Mouse (Mus musculus) kidney, adult 9 months (tissue): Measurements from ENCODE around the gene Raver1.

ENCODE experiments used
- DNase-seq: peaks from one replicate; pipeline ENCODE4 v3.0.0; 2022

Raver1 gene

DNA sequence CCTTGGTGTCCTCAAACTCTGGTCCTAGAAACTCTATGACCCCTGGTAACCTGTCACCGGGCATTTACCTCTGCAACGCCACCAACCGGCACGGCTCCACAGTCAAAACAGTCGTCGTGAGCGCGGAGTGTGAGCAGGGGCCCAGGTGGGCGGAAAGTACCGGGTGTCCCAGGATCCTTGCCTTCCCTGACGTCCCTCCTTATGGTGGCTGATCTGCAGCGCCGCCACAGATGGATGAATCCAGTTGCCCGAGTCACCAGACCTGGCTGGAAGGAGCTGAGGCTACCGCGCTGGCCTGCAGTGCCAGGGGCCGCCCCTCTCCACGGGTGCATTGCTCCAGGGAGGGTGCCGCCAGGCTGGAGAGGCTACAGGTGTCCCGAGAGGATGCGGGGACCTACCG is 55.1 kb downstream of the Raver1 start:
- no peak for DNase-seq

DNA sequence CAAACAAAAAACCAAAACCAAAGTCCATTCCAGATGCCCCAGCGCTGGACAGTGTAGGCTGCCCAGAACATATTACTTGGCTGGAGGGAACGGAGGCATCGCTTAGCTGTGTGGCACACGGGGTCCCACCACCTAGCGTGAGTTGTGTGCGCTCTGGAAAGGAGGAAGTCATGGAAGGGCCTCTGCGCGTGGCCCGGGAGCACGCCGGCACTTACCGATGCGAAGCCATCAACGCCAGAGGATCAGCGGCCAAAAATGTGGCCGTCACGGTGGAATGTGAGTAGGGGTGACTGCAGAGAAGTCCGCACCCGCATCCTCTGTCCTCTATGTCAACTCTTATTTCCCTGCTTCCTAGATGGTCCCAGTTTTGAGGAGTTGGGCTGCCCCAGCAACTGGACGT is 55.6 kb downstream of the Raver1 start:
- no peak for DNase-seq

DNA sequence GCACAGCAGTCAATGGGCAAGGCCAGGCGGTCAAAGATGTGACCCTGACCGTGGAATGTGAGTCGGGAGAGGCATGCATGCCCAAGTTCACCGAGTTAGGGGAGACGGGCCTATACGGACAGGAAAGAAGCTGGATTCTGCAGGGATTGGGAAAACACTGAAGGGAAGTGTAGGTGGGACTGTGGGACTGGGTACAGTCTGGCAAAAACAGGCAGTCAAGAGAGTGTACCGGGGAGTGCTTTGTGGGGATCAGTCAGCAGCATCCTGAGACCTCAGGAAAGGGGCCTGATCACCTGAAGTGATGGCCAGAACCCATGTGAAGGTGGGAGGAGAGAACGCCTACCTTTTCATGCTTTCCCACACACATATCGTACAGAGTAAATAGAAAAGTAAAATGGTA is 56.2 kb downstream of the Raver1 start:
- peak; percentile 21 for DNase-seq

DNA sequence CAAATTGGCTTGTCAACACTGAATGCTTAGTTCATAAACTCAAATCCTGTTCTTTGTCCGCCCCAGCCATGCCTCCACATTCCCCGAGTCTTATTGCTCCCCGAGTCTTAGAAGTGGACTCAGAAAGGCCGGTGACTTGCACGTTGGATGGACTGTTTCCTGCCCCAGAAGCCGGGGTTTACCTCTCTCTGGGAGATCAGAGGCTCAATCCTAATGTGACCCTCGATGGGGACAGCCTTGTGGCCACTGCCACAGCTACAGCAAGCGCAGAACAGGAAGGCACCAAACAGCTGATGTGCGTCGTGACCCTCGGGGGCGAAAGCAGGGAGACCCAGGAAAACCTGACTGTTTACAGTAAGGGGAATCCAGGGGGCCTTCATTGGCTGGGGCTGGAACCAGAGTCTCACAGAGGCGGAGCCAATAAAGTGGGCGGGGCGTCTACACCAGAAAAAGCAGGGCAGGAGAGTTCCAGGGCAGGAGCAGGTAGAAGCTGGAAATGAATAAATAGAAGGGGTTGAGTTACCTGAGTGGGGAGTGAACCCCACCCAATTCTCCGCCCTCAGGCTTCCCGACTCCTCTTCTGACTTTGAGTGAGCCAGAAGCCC is 57.2 kb downstream of the Raver1 start:
- DNase-seq, result peak; percentile 34

DNA sequence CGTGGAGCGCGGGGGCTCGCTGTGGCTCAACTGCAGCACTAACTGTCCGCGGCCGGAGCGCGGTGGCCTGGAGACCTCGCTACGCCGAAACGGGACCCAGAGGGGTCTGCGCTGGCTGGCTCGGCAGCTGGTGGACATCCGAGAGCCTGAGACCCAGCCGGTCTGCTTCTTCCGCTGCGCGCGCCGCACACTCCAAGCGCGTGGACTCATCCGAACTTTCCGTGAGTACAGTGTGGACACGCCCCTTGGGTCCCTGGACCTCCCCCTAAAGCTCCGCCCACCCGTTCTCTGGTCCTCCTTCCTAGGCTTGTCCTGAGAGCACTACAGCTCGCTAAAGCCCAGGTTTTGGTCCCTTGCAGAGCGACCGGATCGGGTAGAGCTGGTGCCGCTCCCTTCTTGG is 58.7 kb downstream of the Raver1 start:
- peak; percentile 94 for DNase-seq

DNA sequence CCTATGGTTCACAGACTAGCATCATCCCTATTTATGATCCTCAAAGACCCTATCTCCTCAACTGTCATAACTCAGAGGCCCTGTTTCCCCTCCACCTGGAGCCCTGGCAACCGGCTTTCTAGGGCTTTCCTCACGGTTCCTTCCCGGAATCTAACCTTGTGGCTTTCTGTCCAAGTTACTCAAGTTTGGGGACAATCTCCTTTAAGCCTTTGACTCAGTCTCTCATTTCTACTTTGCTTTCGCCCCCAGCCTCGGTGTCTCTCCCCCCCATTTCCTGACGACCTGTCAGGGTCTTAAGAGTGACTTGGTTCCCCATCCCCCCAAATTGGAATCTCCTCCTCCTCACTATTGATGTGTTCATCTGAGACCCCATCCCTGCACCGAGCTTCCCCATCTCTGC is 59.3 kb downstream of the Raver1 start:
- no peak for DNase-seq

DNA sequence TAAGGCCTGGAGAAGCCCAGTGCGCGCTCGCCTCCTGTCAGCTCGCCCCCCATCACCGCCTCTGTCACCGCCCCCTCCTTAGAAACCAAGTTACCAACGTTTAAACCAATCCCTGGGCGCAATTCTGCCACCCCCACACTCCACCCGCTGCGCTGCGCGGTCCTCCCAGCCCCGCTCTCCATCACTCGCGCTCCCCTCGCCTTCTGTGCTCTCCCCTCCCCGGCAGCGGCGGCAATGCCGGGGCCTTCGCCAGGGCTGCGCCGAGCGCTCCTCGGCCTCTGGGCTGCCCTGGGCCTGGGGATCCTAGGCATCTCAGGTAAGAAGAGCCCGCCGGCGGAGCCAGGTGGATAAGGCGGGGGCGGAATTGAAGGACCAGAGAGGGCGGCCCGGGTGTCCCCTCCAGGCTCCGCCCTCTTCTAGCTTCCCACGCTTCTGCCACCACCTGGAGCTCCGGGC is 59.9 kb downstream of the Raver1 start, which contains the start of gene Icam5:
TSS of gene Icam5 (plus strand) at position 178 of the 456 bp plus-strand sequence.
- peak; percentile 19 for DNase-seq

DNA sequence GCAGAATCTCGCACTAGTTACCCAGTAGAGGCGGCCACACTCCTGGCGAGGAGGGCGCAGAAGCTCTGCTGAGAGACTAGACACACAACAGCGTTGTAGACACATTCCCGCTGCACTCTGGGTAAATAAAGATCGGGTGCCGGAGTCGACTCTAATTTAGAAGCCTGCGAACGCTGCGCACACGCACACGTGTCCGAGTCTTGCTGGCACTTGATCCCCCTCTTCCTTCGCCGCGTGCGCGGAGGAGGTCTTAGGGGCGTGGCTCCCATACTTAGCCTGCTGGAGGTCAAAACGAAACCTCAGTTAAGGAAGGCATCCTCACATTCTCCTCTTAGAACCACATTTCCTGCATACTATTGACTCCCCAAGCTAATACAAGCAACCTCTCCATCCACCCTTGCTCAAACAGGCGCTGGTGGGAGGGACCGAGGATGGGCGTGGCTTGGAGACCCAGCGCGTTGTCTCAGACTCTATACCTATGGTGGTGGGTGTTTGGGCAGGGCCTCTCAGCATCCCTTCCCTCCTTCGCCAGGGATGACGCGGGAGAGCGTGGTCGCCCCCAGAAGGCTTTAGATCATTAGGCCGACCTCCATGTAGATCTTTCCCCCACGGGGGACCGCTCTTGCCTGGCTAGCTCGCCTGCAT is 60.4 kb downstream of the Raver1 start:
- DNase-seq, result peak; percentile 66

DNA sequence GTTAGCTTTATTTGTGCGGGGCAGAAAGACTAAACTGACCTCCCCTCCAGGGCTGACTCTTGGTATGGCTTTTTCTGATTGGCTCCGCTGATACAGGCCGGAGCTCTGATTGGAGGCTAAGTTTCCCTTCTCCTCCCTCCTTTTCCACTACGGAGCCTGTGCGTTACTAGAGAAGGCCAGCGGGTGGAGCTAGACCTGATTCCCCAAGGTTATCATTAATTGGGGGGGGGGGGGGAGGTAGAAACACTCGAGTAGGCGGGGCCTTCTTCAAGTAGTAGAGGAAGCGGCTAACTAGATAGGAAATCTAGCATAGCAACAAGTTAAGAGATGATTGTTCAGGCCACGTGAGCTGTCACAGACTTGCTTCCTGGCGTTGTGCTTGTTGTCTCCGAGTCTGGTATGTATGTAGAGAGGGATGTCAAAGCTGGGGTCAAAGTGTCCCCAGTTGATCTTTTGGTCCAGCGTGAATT is 61.0 kb downstream of the Raver1 start:
- DNase-seq, result peak; percentile 96

DNA sequence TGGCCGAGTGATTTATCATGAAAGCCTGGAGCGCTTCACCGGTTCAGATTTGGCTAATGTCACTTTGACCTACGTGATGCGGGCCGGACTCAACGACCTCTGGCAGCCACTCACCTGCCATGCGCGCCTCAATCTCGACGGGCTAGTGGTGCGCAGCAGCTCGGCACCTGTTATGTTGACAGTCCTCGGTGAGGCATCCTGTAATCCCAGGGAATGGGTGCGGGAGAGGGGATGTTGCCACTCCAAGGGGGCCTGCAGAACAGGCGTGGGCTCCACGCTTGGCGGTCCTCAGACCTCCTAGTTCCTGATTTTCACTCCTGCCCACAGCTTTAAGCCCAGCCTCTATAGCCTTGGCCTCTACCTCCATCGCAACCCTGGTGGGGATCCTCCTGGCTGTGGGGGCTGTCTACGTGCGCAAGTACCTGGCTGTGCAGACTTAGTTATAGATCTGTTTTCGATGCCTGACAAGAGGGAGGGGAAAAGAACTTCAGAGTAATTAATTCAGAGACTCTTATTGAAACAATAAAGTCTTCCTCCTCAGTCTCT is 61.7 kb downstream of the Raver1 start:
- no peak for DNase-seq

DNA sequence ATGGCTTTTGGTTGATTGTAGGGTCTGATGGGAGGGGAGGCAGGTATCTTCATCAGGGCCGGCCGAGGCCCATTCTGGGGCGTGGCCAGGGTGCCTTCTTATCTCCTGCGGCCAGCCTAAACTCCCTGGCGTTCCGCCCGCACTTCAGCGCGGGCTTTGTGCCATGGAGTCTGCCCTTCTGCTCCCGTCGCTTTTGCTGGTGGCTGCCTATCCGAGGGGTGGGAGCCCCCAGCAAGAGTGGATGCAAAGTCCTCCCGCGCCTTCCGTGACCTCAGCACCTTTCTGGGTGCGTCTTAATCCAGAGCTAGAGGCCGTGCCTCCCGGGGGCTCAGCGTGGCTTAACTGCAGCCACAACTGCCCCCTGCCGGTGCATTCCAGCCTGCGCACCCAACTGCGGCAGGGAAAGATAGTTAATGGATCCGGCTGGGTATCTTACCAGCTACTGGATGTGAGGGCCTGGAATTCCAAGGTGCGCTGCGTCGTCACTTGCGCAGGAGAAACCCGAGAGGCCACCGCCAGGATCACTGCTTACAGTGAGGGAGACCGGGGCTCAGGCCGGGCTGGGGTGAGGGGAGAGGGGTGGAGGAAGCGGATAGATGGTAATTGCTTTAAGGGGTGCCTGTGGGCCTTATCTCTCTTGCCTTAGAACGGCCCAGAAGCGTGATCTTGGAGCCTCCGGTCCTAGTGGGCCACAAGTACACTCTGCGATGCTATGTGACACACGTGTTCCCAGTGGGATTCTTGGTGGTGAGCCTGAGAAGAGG is 62.3 kb downstream of the Raver1 start, which contains the start of gene Icam4:
TSS of gene Icam4 (plus strand) at position 83 of the 764 bp plus-strand sequence.
- DNase-seq, result peak; percentile 87

DNA sequence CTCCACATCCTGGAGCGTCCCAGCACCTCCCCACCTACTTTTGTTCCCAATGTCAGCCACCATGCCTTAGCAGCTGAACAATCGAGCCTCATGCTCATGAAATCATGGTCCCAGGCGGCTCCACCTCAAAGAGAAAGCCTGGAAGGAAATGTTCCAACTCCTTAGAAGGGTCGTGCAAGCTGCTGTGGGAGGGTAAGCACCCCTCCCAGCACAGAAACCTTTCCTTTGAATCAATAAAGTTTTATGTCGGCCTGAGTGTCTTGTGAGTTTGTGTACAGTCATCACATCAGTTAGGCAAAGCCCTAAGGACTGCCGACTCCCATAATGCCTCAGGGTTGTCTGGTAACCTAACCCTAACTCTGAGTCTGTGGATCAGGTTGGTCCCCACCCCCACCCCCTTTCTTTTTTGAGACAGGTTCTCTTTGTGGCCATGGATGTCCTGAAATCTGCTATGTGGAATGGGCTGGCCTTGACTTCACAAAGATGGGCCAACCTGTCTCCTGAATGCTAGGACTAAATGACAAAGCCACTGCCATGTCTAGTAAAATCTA is 63.2 kb downstream of the Raver1 start:
- no peak for DNase-seq

DNA sequence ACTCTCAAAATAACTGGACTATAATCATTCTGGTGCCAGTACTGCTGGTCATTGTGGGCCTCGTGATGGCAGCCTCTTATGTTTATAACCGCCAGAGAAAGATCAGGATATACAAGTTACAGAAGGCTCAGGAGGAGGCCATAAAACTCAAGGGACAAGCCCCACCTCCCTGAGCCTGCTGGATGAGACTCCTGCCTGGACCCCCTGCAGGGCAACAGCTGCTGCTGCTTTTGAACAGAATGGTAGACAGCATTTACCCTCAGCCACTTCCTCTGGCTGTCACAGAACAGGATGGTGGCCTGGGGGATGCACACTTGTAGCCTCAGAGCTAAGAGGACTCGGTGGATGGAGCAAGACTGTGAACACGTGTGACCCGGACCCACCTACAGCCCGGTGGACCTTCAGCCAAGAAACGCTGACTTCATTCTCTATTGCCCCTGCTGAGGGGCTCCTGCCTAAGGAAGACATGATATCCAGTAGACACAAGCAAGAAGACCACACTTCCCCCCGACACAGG is 64.0 kb downstream of the Raver1 start:
- no peak for DNase-seq

DNA sequence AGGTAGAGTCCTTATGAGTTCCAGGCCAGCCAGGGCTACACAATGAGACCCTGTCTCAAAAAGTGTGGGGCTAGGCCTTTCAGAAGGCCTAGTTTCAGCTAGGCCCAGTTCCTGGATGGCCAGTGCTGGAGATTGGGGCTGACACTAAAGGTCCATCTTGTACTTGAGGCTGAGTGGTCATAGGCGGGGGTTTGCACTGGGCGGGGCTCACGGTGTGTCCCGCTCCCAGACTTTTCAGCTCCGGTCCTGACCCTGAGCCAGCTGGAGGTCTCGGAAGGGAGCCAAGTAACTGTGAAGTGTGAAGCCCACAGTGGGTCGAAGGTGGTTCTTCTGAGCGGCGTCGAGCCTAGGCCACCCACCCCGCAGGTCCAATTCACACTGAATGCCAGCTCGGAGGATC is 65.0 kb downstream of the Raver1 start:
- no peak for DNase-seq

DNA sequence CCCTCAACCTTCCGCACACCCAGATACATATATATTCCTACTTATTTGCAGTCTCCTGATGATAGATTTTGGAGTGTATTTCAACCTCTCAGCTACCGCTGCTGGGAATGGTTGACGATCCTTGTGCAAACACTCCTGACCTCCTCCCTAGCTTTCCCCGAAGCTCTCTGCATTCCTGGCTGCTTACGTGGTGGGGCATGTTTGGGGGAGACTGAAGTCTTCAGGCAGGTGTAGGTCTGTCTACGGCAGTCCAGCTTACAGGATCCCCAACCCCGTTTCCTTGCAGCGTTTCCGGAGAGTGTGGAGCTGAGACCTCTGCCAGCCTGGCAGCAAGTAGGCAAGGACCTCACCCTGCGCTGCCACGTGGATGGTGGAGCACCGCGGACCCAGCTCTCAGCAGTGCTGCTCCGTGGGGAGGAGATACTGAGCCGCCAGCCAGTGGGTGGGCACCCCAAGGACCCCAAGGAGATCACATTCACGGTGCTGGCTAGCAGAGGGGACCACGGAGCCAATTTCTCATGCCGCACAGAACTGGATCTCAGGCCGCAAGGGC is 66.5 kb downstream of the Raver1 start:
- DNase-seq, result no peak
